Mouse (Mus musculus) liver, postnatal 0 days (tissue): ENCODE results near the gene Col7a1.

ENCODE experiments used
- CTCF ChIP-seq: sonication (generic); IDR thresholded peaks from 2 replicates; pipeline ENCODE4 v1.5.1; 2016; ENCODE audit warnings: antibody characterized with exemption, low read depth
- EP300 ChIP-seq: IDR thresholded peaks from 2 replicates; pipeline ENCODE4 v1.6.1; 2016; ENCODE audit warnings: antibody characterized with exemption, low read depth, mild to moderate bottlenecking

DNA sequence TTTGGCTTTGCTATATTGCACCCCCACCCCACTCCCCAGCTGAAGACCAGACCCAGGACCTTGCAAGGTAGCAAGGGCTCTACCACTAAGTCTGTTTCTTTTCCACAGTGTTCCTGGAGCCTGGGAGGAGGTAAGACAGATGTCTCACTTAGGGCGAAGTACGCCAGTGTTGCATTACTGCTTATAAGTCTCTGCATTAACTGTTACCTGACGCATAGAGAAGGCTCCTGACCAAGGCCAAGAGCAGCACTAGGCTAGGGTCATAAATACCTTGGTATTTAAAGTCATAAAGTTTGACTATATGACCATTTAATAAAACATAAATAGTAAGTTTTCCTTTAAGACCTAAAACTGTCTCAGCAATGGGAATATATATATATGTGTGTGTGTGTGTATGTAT lies 25.0 kb upstream of the Col7a1 start:
- TF ChIP-seq CTCF (no peak), EP300 (no peak)
